Comparison of ENCODE assay signal across 9 mouse cellular contexts in the genomic region with DNA sequence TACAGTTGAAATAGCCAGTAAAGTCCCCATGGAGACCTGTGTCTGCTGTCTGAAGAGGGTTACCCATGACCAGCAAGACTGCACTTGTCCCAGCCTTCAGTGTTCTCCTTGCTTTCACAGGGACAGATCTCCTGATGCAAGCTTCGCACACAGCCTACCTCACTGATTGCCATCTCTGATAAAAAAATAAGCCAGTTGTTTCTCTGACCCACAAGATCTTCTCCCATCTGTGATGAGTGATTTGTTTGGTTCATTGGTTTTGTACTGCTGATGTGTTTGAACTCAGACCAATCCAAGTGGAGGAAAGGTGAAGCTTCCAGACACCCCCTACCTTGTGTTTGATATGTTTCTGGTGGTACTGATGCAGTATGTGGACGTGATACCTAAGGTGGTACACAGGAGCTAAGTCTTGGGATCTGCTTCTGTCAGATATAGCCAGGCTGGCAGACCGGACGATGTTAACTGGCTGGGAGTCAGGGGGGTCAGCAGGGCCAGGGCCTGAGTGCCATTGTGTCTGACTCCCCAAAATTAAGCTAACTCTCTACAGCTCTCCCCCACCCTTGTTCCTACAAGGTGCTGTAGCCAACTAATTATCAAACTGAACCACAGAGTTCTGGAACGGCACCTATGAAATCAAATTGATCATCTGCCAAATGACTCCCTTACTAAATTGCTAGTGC.
DNase-seq lines count a peak whose midpoint lies in the region; ATAC-seq and TF ChIP-seq lines count a peak whose summit lies in the region.
"Had no signal": no experiment of that assay in that cellular context is flagged by ENCODE, and none has a peak within 500 bp of the region (broad histone marks: within the 10 kb centered on the region; RNA-seq: fewer than 3 reads in every experiment).

No protein-coding gene starts in this region.

- H3K27ac ChIP-seq in hindbrain, embryonic 11.5 days (ENCODE audit: low read depth, low read length) = no peak overlapping the region
- H3K27ac ChIP-seq in hindbrain, embryonic 10.5 days = no peak overlapping the region; the same call in 1 of the 2 replicates
- no peak overlapping the region for H3K27ac ChIP-seq in neural tube, embryonic 11.5 days (ENCODE audit: low read depth, low read length)
- H3K27ac ChIP-seq in hindbrain, postnatal 0 days = no peak overlapping the region
- H3K27ac ChIP-seq in stomach, postnatal 0 days (replicated peaks) = peak overlapping the region; percentile 30; the same call in 1 of the 2 replicates
- H3K27ac ChIP-seq: limb, embryonic 12.5 days had no signal

- H3K27me3 ChIP-seq in hindbrain, embryonic 11.5 days (ENCODE audit: control insufficient read depth, insufficient read depth, low read length) = no peaks in the 10 kb centered on the region
- no peaks in the 10 kb centered on the region for H3K27me3 ChIP-seq in hindbrain, embryonic 10.5 days (ENCODE audit: insufficient read depth, poor library complexity, severe bottlenecking)
- H3K27me3 ChIP-seq in neural tube, embryonic 11.5 days (ENCODE audit: control insufficient read depth, insufficient read depth, low read length) = no peaks in the 10 kb centered on the region
- H3K27me3 ChIP-seq in hindbrain, postnatal 0 days (ENCODE audit: insufficient read depth, low read length) = no peaks in the 10 kb centered on the region
- no peaks in the 10 kb centered on the region for H3K27me3 ChIP-seq in stomach, postnatal 0 days (ENCODE audit: control insufficient read depth, insufficient read depth, low read length)
- H3K27me3 ChIP-seq: limb, embryonic 12.5 days had no signal

- H3K36me3 ChIP-seq in hindbrain, embryonic 11.5 days (ENCODE audit: control insufficient read depth, insufficient read depth, low read length) = no peaks in the 10 kb centered on the region
- H3K36me3 ChIP-seq in hindbrain, embryonic 10.5 days = no peaks in the 10 kb centered on the region
- H3K36me3 ChIP-seq in neural tube, embryonic 11.5 days (ENCODE audit: control insufficient read depth, insufficient read depth, low read length) = no peaks in the 10 kb centered on the region
- no peaks in the 10 kb centered on the region for H3K36me3 ChIP-seq in hindbrain, postnatal 0 days (ENCODE audit: insufficient read depth, low read length)
- no peaks in the 10 kb centered on the region for H3K36me3 ChIP-seq in stomach, postnatal 0 days (ENCODE audit: control insufficient read depth, insufficient read depth, low read length)
- H3K36me3 ChIP-seq: limb, embryonic 12.5 days had no signal

- H3K4me2 ChIP-seq in hindbrain, embryonic 11.5 days (replicated peaks; ENCODE audit: low read depth, low read length) = no peak overlapping the region
- H3K4me2 ChIP-seq in neural tube, embryonic 11.5 days (ENCODE audit: low read depth) = no peak overlapping the region
- no peak overlapping the region for H3K4me2 ChIP-seq in hindbrain, postnatal 0 days (ENCODE audit: low read depth, low read length)
- no peak overlapping the region for H3K4me2 ChIP-seq in stomach, postnatal 0 days (replicated peaks; ENCODE audit: low read depth)

- no peak overlapping the region for H3K4me3 ChIP-seq in hindbrain, embryonic 11.5 days (ENCODE audit: low read depth, low read length)
- H3K4me3 ChIP-seq in hindbrain, embryonic 10.5 days = no peak overlapping the region
- H3K4me3 ChIP-seq in neural tube, embryonic 11.5 days (ENCODE audit: low read depth, low read length) = no peak overlapping the region
- H3K4me3 ChIP-seq in hindbrain, postnatal 0 days (ENCODE audit: low read length) = no peak overlapping the region
- no peak overlapping the region for H3K4me3 ChIP-seq in stomach, postnatal 0 days (ENCODE audit: low read depth, low read length)
- H3K4me3 ChIP-seq: limb, embryonic 12.5 days had no signal

- 0 out of 2 replicates have a peak, but pooled peaks cover 2% of the 10 kb centered on the region for H3K4me1 ChIP-seq in hindbrain, embryonic 11.5 days (replicated peaks; ENCODE audit: control insufficient read depth, insufficient read depth, low read length)
- H3K4me1 ChIP-seq in hindbrain, embryonic 10.5 days (replicated peaks) = peaks cover 10% of the 10 kb centered on the region
- H3K4me1 ChIP-seq in neural tube, embryonic 11.5 days (ENCODE audit: control insufficient read depth, insufficient read depth, low read length) = 0 out of 2 replicates have a peak, but pooled peaks cover 2% of the 10 kb centered on the region
- H3K4me1 ChIP-seq in hindbrain, postnatal 0 days (ENCODE audit: insufficient read depth, low read length) = no peaks in the 10 kb centered on the region; the same call in 1 of the 2 replicates
- H3K4me1 ChIP-seq in stomach, postnatal 0 days (replicated peaks; ENCODE audit: control insufficient read depth, insufficient read depth) = no peaks in the 10 kb centered on the region; the same call in 1 of the 2 replicates

- 85% methylated on average over 5 of the region's 5 CpGs for WGBS in hindbrain, embryonic 11.5 days
- WGBS in hindbrain, embryonic 10.5 days = 84% methylated on average over 5 of the region's 5 CpGs
- WGBS in neural tube, embryonic 11.5 days = 74% methylated on average over 5 of the region's 5 CpGs
- WGBS in hindbrain, postnatal 0 days = 65% methylated on average over 5 of the region's 5 CpGs
- 66% methylated on average over 5 of the region's 5 CpGs for WGBS in stomach, postnatal 0 days

- H3K9ac ChIP-seq in hindbrain, embryonic 11.5 days (ENCODE audit: low read depth, low read length) = no peak overlapping the region
- no peak overlapping the region for H3K9ac ChIP-seq in neural tube, embryonic 11.5 days (ENCODE audit: low read length)
- H3K9ac ChIP-seq in hindbrain, postnatal 0 days (replicated peaks; ENCODE audit: low read length) = no peak overlapping the region
- no peak overlapping the region for H3K9ac ChIP-seq in stomach, postnatal 0 days (ENCODE audit: low read length)
- H3K9ac ChIP-seq: limb, embryonic 12.5 days had no signal

- H3K9me3 ChIP-seq in hindbrain, embryonic 11.5 days (ENCODE audit: control insufficient read depth, low read length) = no peaks in the 10 kb centered on the region
- H3K9me3 ChIP-seq in hindbrain, embryonic 10.5 days = no peaks in the 10 kb centered on the region
- H3K9me3 ChIP-seq in neural tube, embryonic 11.5 days (ENCODE audit: control insufficient read depth, low read length) = no peaks in the 10 kb centered on the region
- H3K9me3 ChIP-seq in hindbrain, postnatal 0 days (ENCODE audit: low read length) = no peaks in the 10 kb centered on the region
- H3K9me3 ChIP-seq in stomach, postnatal 0 days (ENCODE audit: control insufficient read depth, low read length) = no peaks in the 10 kb centered on the region
- H3K9me3 ChIP-seq: limb, embryonic 12.5 days had no signal

- ATAC-seq in hindbrain, embryonic 11.5 days (ENCODE audit: low FRiP score) = peak; percentile 77
- peak; percentile 41; the same call in 1 of the 2 replicates for ATAC-seq in neural tube, embryonic 11.5 days (ENCODE audit: insufficient read depth, low FRiP score, low TSS enrichment)
- 0 out of 2 replicates have a peak, but pooled peaks have one; percentile 29 for ATAC-seq in hindbrain, postnatal 0 days
- ATAC-seq in stomach, postnatal 0 days (ENCODE audit: low FRiP score, low TSS enrichment) = 0 out of 2 replicates have a peak, but pooled peaks have one; percentile 6

- no peak for TF ChIP-seq CTCF in hindbrain, postnatal 0 days (IDR thresholded peaks at IDR 0.05; ENCODE audit: low read depth)
- no peak for TF ChIP-seq CTCF in stomach, postnatal 0 days (IDR thresholded peaks at IDR 0.05; ENCODE audit: low read depth)

- TF ChIP-seq EP300 in stomach, postnatal 0 days (optimal IDR thresholded peaks at IDR 0.05) = no peak

- no peak for DNase-seq in hindbrain, embryonic 11.5 days (ENCODE audit: low spot score)
- no peak for DNase-seq in hindbrain, embryonic 10.5 days (ENCODE audit: low spot score)
- DNase-seq in neural tube, embryonic 11.5 days (ENCODE audit: low spot score) = no peak
- DNase-seq in neural tube, embryonic 10.5 days (ENCODE audit: extremely low spot score, low spot score) = no peak
- no peak for DNase-seq in hindbrain, postnatal 0 days (ENCODE audit: low spot score)
- DNase-seq in stomach, postnatal 0 days (ENCODE audit: low spot score) = no peak
- DNase-seq in cerebellum, adult 11 months = no peak
- DNase-seq in spleen, postnatal 14 days (ENCODE audit: low spot score in 2 of 2) = no peak

Comparison
In these comparisons a context has a peak if more than half of its experiments do, and no peak if none do; other contexts are left out.
1. ATAC-seq: peak in every context shown above with its lines; median percentile 77 in hindbrain, embryonic 11.5 days; 41 in neural tube, embryonic 11.5 days; 29 in hindbrain, postnatal 0 days; 6 in stomach, postnatal 0 days.